Mouse (Mus musculus): ENCODE results near the gene Dusp23. TPM values are rescaled to one million over a fixed set of nuclear protein-coding genes. Genes with fewer than 3 reads are reported as not detected.

The Dusp23 gene
- polyA plus RNA-seq, 1 experiment from 2014 or later = 20.0 TPM

DNA sequence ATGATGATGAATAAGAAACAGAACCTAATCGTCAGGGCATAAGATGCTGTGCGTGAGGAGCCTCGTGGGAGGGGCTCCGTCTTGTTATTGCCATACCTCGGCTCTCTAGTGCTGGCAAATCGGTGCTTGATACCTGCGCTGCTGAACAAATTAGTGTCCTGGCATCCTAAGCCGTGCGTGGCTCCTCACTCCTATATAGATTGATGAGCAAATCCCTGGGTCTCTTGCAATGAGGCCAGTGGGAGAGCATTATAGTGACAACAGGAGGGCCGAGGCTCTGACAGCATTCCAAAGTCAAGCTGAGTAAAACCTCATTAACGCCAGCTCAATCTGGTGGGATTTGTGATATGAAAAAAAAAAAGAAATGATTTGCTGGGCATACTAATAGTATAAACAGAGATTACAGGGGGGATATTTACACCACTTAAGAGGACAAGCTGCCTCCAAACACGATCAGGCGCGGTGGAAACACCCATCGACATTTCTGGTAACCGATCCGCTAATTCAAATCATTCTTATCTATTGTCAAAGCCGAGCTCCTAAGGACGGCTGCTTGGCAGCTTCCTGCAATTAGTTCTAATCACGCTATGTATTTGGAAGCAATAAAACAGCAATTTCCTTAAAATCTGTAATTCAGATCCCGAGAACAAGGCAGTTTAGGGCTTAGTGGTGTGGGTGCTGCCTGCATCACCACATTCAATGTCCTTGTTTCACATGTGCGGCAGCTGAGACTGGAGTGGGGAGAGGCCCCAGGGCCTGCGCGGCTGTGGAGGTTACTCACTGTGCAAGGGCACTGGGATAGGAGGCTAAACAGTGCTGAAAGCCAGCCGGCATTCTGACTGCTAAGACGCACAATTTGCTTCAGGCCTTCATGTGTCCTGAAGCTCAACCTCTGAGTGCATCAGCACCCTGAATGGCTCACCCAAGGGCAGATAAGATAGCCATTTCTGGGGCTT, 46.9 kb downstream of the Dusp23 start:
- Histone ChIP-seq H3K9me3 (no peaks in the 10 kb centered on the region), H3K4me1 (peaks cover 15% of the 10 kb centered on the region; the same call in 1 of the 2 replicates), H3K4me3 (no peak overlapping the region), H3K27me3 (replicated peaks) (peaks cover 6% of the 10 kb centered on the region; the same call in 1 of the 2 replicates), H3K9ac (no peak overlapping the region), H3K36me3 (no peaks in the 10 kb centered on the region), H3K27ac (peak overlapping the region; percentile 34; the same call in 1 of the 2 replicates), H3K4me2 (replicated peaks) (peak overlapping the region; percentile 29; the same call in 1 of the 2 replicates)
- ATAC-seq (ENCODE audit: low FRiP score, low read depth) = peak; percentile 86
- WGBS = 22% methylated on average over 26 of the region's 26 CpGs

DNA sequence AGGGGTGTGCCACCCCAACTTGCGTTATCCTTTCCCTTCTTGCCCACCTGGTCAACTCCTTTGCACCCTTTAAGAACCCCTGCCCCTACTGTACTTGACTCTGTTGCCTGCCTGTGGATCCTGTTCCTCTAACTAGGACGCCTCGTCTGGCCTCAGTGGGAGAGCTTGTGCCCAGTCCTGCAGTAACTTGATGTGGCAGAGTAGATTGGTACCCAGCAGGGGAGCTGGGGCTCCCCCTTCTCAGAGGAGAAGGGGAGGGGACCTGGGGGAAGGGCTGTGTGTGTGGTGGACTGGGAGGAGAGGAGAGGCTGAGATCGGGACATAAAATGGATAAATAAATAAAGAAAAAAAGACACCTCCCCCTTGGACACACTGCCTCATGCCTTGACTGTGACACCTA, 47.7 kb downstream of the Dusp23 start:
- Histone ChIP-seq H3K27me3 (replicated peaks) (peaks cover 6% of the 10 kb centered on the region; the same call in 1 of the 2 replicates), H3K27ac (no peak overlapping the region), H3K9ac (no peak overlapping the region), H3K4me3 (no peak overlapping the region), H3K36me3 (no peaks in the 10 kb centered on the region), H3K4me1 (peaks cover 15% of the 10 kb centered on the region; the same call in 1 of the 2 replicates), H3K4me2 (replicated peaks) (no peak overlapping the region), H3K9me3 (no peaks in the 10 kb centered on the region)
- ATAC-seq (ENCODE audit: low FRiP score, low read depth) = no peak
- WGBS = 46% methylated on average over 4 of the region's 4 CpGs

DNA sequence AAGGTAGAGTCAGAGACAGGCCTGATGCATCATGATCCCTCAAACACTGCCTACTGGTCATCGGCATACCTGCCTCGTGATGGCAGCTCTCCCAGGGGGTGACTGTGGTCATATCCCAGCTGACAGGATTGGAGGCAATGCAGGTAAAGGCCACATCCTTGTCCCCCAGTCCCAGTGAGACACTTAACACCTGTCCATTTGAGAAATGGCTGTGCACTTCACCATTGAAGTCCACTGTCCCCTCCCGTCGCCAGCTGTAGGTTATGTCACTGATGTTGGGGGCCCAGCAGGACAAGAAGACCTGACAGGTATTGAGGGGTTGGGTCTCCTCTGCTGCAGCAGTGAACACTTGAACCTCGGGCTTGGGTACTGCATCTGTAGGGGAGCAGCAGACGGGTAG, 48.5 kb downstream of the Dusp23 start:
- H3K9me3 ChIP-seq = no peaks in the 10 kb centered on the region
- peaks cover 6% of the 10 kb centered on the region; the same call in 1 of the 2 replicates for H3K27me3 ChIP-seq (replicated peaks)
- no peak for ATAC-seq (ENCODE audit: low FRiP score, low read depth)
- H3K4me1 ChIP-seq = peaks cover 15% of the 10 kb centered on the region; the same call in 1 of the 2 replicates
- no peak overlapping the region for H3K4me3 ChIP-seq
- H3K27ac ChIP-seq = no peak overlapping the region
- no peaks in the 10 kb centered on the region for H3K36me3 ChIP-seq
- no peak overlapping the region for H3K4me2 ChIP-seq (replicated peaks)
- WGBS = 87% methylated on average over 6 of the region's 6 CpGs
- H3K9ac ChIP-seq = no peak overlapping the region

DNA sequence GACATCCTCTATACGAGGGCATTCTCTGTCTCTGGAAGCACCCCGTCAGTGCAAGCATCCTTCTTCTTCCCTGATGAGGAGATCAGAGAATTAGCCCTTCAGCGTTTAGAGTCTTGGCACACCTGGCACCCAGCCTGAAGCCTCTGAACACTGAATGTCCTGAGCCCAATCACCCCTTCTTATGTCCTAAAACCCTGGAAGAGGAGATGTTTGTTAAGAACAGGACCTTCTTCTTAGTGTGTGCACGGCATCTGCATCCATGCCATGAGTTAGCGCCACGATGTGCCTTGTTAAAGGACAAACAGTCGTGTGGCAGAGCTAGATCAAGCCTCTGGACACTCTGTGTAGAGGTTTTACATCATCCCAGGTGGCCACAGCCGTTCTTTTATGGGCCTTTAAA, 50.3 kb downstream of the Dusp23 start:
- no peak for ATAC-seq (ENCODE audit: low FRiP score, low read depth)

More for the DNA sequence above, 50.3 kb downstream of the Dusp23 start:
- Histone ChIP-seq H3K27me3 (replicated peaks) (peaks cover 6% of the 10 kb centered on the region; the same call in 1 of the 2 replicates), H3K9me3 (no peaks in the 10 kb centered on the region), H3K4me2 (replicated peaks) (no peak overlapping the region), H3K4me3 (no peak overlapping the region), H3K27ac (no peak overlapping the region), H3K9ac (no peak overlapping the region), H3K4me1 (peaks cover 15% of the 10 kb centered on the region; the same call in 1 of the 2 replicates), H3K36me3 (no peaks in the 10 kb centered on the region)
- 85% methylated on average over 8 of the region's 8 CpGs for WGBS

Other genes starting within 250 kb of the Dusp23 start
- gene Slamf9, start 157.6 kb downstream of the Dusp23 start, polyA plus RNA-seq (2016; fragmentation: Nextera tagmentation; extraction: Ambion mirVana) = 0.19 TPM in 1 of 2 replicates, not detected in the other
- gene Igsf9, start 151.2 kb downstream of the Dusp23 start, polyA plus RNA-seq (2016; fragmentation: Nextera tagmentation; extraction: Ambion mirVana) = 83.5 and 84.1 TPM in 2 replicates
- gene Tagln2, start 132.9 kb downstream of the Dusp23 start, polyA plus RNA-seq (2016; fragmentation: Nextera tagmentation; extraction: Ambion mirVana) = 105 and 131 TPM in 2 replicates
- gene Cfap45, start 112.2 kb downstream of the Dusp23 start, polyA plus RNA-seq (2016; fragmentation: Nextera tagmentation; extraction: Ambion mirVana) = 2.3 and 2.5 TPM in 2 replicates
- gene Vsig8, start 77.0 kb downstream of the Dusp23 start, polyA plus RNA-seq (2016; fragmentation: Nextera tagmentation; extraction: Ambion mirVana) = 0.31 and 0.58 TPM in 2 replicates
- gene Slamf8, start 42.4 kb downstream of the Dusp23 start, polyA plus RNA-seq (2016; fragmentation: Nextera tagmentation; extraction: Ambion mirVana) = not detected in 2 replicates
- gene Fcrl6, start 30.4 kb downstream of the Dusp23 start, polyA plus RNA-seq (2016; fragmentation: Nextera tagmentation; extraction: Ambion mirVana) = 0.16 and 0.19 TPM in 2 replicates
- 1.7 and 1.8 TPM in 2 replicates for gene Crp, start 65.1 kb upstream of the Dusp23 start, polyA plus RNA-seq (2016; fragmentation: Nextera tagmentation; extraction: Ambion mirVana)